Mouse (Mus musculus): ENCODE measurements around the gene Srm.

Srm gene

GRCm38 (mm10) chr4:148633395-148634061, 42.2 kb downstream of the Srm start:
- DNase-seq (ENCODE audit: low read depth, low spot score): no peak

GRCm38 (mm10) chr4:148635309-148635708, 44.0 kb downstream of the Srm start:
- DNase-seq (ENCODE audit: low read depth, low spot score): no peak

GRCm38 (mm10) chr4:148638302-148638701, 47.0 kb downstream of the Srm start:
- no peak for DNase-seq (ENCODE audit: low read depth, low spot score)

GRCm38 (mm10) chr4:148639455-148639854, 48.2 kb downstream of the Srm start:
- no peak for DNase-seq (ENCODE audit: low read depth, low spot score)

- no peak for DNase-seq (ENCODE audit: low read depth, low spot score)
These were observed 49.8 kb downstream of the Srm start for GRCm38 (mm10) chr4:148641121-148641520.

- DNase-seq (ENCODE audit: low read depth, low spot score): no peak
These were observed 52.2 kb downstream of the Srm start, which contains the start of gene Gm572 for GRCm38 (mm10) chr4:148643291-148644156. Gene Gm572, plus strand, starts transcription at chr4:148643317.

GRCm38 (mm10) chr4:148644157-148644511, 52.8 kb downstream of the Srm start:
- DNase-seq (ENCODE audit: low read depth, low spot score): no peak
